Mouse (Mus musculus): ENCODE results near the gene Ankdd1b. TPM values are rescaled to one million over a fixed set of nuclear protein-coding genes. Genes with fewer than 3 reads are reported as not detected.

The Ankdd1b gene
- total RNA-seq (2023), result not detected

DNA sequence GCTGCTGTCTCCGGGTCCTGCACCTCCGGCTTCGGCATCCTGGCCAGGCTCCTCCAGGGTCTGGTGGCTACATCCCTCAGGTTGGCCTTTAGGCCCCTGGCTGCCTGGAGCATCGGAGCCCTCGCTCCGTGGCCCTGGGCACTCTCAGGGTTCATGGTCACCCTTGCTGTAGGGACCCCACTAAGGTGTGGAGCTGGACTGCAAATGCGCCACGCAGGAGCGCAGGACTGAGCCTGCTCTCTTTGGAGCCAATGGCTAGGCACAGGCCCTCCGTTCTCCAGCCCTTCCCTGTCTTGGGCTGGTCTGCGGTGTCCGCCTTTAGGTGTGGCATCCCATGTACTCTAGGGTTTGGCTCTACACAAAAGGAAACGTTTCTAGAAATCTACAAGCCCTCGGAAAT lies at the start of gene Ankdd1b:
TSS of gene Ankdd1b (minus strand) at position 242 of the 400 bp plus-strand sequence.

DNA sequence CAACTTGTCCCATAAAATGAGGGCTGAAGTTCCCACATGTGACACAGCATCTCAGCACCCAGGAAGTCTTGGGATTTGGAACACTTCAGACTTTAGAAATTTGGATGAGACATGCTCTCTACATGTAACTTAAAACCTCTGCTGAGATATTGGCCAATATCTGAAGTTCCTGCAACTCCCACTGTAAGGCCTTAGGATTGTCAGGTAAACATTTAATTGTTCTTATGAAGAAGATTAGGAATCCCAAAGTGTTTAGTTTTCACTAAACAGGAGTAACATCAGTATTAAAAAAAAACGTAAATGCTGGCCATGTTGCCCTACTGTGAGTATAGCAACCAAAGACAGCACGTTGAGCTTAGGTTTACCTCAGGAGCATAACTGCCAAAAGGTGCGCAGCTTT lies 19.4 kb upstream of the Ankdd1b start, which contains the start of gene Gm17622:
TSS of gene Gm17622 (plus strand) at position 301 of the 400 bp plus-strand sequence.

DNA sequence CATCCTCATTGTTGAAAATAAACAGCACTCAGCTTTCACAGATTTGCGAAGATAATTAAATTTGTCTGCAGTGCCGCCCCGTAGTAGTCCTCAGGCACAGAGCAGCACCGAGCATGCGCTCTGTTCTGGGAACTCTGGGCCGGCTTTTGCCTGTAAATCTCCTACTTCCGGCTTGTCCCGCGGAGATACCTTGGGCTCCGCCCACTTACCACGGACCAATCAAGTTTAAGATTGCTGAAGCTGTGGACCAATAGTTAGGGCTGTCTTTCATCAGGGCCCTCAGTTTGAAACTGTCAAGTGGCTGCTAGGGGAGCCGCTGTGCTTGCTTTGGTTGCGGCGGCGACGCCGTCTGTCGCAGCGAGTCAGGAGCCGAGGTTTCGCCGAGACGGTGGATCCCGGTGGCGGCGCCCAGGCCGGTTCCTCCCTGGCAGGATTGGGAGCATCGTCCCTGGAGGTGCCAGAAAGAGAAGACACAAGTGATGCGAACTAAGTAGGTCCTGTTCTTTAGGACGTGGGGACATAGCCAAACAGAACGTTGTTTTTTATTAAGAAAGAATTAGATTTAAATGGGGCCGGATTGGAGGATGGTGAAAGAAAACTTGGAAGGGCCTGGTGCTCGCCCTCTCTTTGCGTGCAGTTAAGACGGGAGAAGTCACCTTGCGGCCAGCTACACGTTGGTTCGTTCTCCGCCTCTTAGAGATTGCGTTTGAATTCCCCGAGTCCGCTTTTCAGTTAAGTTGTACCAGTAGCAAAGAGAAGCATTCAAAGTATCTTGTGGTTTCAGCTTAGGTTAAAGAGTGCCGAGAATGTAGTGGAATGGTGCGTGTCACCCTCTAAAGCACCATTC lies 82.7 kb downstream of the Ankdd1b start, which contains the start of gene Poc5:
TSS of gene Poc5 (plus strand) at position 253 of the 847 bp plus-strand sequence.

Other genes starting within 250 kb of the Ankdd1b start
- gene Poc5, start 82.9 kb downstream of the Ankdd1b start, total RNA-seq (2023), result 10 to 100 TPM; 28.4 to 39.6 TPM
- not detected for gene Gm17622, start 19.5 kb upstream of the Ankdd1b start, total RNA-seq (2023)
- gene Polk, start 71.4 kb upstream of the Ankdd1b start, total RNA-seq (2023), result 10 to 100 TPM; 11.8 to 14.6 TPM
- 10 to 100 TPM; 66.3 to 69.8 TPM for gene Col4a3bp, start 71.4 kb upstream of the Ankdd1b start, total RNA-seq (2023)
- gene Hmgcr, start 199.7 kb upstream of the Ankdd1b start, total RNA-seq (2023), result 10 to 100 TPM; 80.4 to 92.1 TPM